Mouse (Mus musculus): ENCODE data around the gene Ctnna2. TPM values are rescaled to one million over a fixed set of nuclear protein-coding genes. Genes with fewer than 3 reads are reported as not detected.

Gene Ctnna2
- total and polyA plus RNA-seq, 3 experiments = 0.11 TPM; not detected in 2

DNA sequence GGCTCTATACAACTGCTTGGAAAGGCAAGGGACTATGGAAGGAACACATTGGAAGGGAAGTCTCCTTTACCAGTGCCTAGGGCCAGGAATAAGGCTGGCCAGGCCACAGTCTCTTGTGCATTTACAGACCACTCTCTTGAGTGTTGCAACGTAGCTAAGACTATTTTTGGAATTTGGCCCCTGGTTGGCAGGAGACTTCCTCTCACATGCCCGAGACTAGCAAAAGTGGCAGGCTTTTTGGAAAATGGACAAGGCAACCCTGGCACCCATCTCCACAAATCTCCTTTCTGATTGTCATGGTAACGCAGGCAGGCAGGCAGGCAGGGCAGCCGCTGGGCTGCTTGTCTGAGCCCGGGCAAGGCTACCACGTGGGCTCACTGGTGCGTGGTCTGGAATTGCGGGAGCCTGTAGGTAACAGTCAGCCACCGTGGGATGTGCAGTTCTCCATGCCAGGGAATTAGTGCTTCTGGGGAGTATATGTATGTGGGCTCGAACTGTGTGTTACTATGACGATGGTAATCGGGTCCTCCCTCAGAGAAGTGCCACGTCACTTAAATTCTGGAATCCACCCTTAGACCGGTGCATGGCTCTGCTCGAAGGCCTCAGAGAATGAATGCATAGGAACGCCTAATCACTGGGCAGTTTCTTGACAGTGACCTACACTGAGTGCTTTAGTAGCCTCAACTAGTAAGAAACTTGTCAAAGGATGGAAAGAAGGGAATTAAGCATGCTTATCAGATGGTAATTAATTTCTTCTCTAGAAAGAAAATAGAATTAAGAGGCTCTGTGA, 756.5 kb downstream of the Ctnna2 start:
- no peaks in the 10 kb centered on the region for H3K36me3 ChIP-seq (replicated peaks)
- no peaks in the 10 kb centered on the region for H3K27me3 ChIP-seq (ENCODE audit: insufficient read depth, low read length)
- peaks cover 10% of the 10 kb centered on the region for H3K9me3 ChIP-seq (replicated peaks)
- DNase-seq (ENCODE audit: low spot score) = no peak
- no peak overlapping the region for H3K4me3 ChIP-seq (ENCODE audit: low read depth, low read length)
- TF ChIP-seq POLR2AphosphoS5 (IDR thresholded peaks at IDR 0.05; ENCODE audit: insufficient replicate concordance, low read depth, low read length) = no peak
- TF ChIP-seq TAL1 (conservative IDR thresholded peaks at IDR 0.05; ENCODE audit: low read depth, low read length) = no peak
- no peak for TF ChIP-seq CTCF (IDR thresholded peaks at IDR 0.05; ENCODE audit: low read depth, low read length)
- TF ChIP-seq GATA2 (IDR thresholded peaks at IDR 0.05; ENCODE audit: borderline replicate concordance, low read depth, low read length) = no peak
- no peak for TF ChIP-seq GATA1 (IDR thresholded peaks at IDR 0.05; ENCODE audit: borderline replicate concordance, low read length)
- no peak for ATAC-seq (ENCODE audit: extremely low read depth, insufficient number of reproducible peaks, low FRiP score, poor library complexity, severe bottlenecking)
- no peaks in the 10 kb centered on the region for H3K4me1 ChIP-seq (ENCODE audit: insufficient read depth, low read depth, low read length)

DNA sequence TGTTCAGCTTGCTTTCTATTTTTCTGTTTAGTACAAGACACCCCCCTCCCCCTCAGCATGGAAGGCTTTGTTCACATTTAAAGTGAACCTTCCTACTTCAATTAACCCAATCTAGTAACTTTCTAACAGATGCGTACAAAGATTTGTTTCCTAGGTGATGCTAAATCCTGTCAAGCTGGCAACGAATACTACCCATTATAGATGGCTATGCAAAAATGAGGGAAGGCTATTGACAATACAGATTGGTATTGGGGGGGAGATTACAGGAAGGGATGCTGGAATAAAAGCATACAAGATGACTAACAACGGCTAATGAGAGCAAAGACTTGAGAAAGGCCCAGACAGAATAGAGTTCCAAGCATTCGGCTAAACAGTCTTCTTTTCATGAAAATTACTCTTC, 758.7 kb downstream of the Ctnna2 start:
- ATAC-seq (ENCODE audit: extremely low read depth, insufficient number of reproducible peaks, low FRiP score, poor library complexity, severe bottlenecking) (no peak), DNase-seq (ENCODE audit: low spot score) (no peak)
- TF ChIP-seq GATA2 (IDR thresholded peaks at IDR 0.05; ENCODE audit: borderline replicate concordance, low read depth, low read length) (no peak), POLR2AphosphoS5 (IDR thresholded peaks at IDR 0.05; ENCODE audit: insufficient replicate concordance, low read depth, low read length) (no peak), CTCF (IDR thresholded peaks at IDR 0.05; ENCODE audit: low read depth, low read length) (no peak), GATA1 (IDR thresholded peaks at IDR 0.05; ENCODE audit: borderline replicate concordance, low read length) (no peak), TAL1 (conservative IDR thresholded peaks at IDR 0.05; ENCODE audit: low read depth, low read length) (no peak)
- peaks cover 15% of the 10 kb centered on the region for H3K9me3 ChIP-seq (replicated peaks)
- no peak overlapping the region for H3K4me3 ChIP-seq (ENCODE audit: low read depth, low read length)
- no peaks in the 10 kb centered on the region for H3K27me3 ChIP-seq (ENCODE audit: insufficient read depth, low read length)
- no peaks in the 10 kb centered on the region for H3K36me3 ChIP-seq (replicated peaks)
- no peaks in the 10 kb centered on the region for H3K4me1 ChIP-seq (ENCODE audit: insufficient read depth, low read depth, low read length)

DNA sequence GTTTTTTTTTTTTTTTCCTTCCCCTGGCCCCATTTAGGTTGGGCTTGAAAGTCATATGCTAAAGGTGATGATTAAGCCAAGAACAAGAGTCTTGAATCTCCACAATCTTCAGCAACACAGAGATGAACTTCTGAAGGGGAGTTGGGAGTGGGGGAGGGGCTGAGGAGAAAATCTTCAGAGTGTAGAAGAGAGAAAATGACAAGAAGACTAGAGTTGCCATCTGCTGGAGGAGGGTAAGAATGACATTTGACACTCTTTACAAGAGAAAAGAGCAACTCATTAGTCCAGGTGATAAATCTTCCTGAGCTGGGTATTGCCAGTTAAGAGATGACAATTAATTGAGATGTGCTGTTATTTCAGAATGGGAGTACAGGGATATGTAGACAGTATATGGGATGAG, 760.6 kb downstream of the Ctnna2 start:
- peaks cover 15% of the 10 kb centered on the region for H3K9me3 ChIP-seq (replicated peaks)
- H3K4me3 ChIP-seq (ENCODE audit: low read depth, low read length) = no peak overlapping the region
- no peaks in the 10 kb centered on the region for H3K36me3 ChIP-seq (replicated peaks)
- no peak for TF ChIP-seq TAL1 (conservative IDR thresholded peaks at IDR 0.05; ENCODE audit: low read depth, low read length)
- no peak for TF ChIP-seq POLR2AphosphoS5 (IDR thresholded peaks at IDR 0.05; ENCODE audit: insufficient replicate concordance, low read depth, low read length)
- no peak for TF ChIP-seq GATA1 (IDR thresholded peaks at IDR 0.05; ENCODE audit: borderline replicate concordance, low read length)
- no peak for TF ChIP-seq CTCF (IDR thresholded peaks at IDR 0.05; ENCODE audit: low read depth, low read length)
- TF ChIP-seq GATA2 (IDR thresholded peaks at IDR 0.05; ENCODE audit: borderline replicate concordance, low read depth, low read length) = no peak
- DNase-seq (ENCODE audit: low spot score) = no peak
- no peaks in the 10 kb centered on the region for H3K4me1 ChIP-seq (ENCODE audit: insufficient read depth, low read depth, low read length)
- ATAC-seq (ENCODE audit: extremely low read depth, insufficient number of reproducible peaks, low FRiP score, poor library complexity, severe bottlenecking) = no peak
- H3K27me3 ChIP-seq (ENCODE audit: insufficient read depth, low read length) = no peaks in the 10 kb centered on the region

DNA sequence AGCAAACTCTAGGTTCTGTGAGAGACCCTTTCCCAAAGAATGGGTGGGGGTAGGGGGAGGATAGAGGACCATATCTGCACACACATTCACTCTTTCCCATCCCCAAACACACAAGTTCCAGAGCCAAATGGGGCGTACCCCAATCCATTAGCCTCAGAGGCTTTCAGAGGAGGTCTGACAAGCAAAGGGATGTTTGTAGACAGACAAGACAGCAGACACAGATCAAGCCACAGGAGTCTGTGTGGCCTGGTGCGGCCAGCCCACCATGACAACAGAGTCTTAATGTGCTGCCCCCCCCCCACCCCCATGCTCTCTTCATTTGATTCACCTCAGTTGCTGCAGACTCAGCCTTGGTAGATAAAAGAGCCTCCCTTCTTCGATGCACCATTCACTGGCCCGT, 764.2 kb downstream of the Ctnna2 start:
- ATAC-seq (ENCODE audit: extremely low read depth, insufficient number of reproducible peaks, low FRiP score, poor library complexity, severe bottlenecking) (no peak), DNase-seq (ENCODE audit: low spot score) (no peak)
- H3K36me3 ChIP-seq (replicated peaks) = no peaks in the 10 kb centered on the region
- no peaks in the 10 kb centered on the region for H3K27me3 ChIP-seq (ENCODE audit: insufficient read depth, low read length)
- peaks cover 5% of the 10 kb centered on the region for H3K9me3 ChIP-seq (replicated peaks)
- TF ChIP-seq TAL1 (conservative IDR thresholded peaks at IDR 0.05; ENCODE audit: low read depth, low read length) (no peak), POLR2AphosphoS5 (IDR thresholded peaks at IDR 0.05; ENCODE audit: insufficient replicate concordance, low read depth, low read length) (no peak), GATA1 (IDR thresholded peaks at IDR 0.05; ENCODE audit: borderline replicate concordance, low read length) (no peak), CTCF (IDR thresholded peaks at IDR 0.05; ENCODE audit: low read depth, low read length) (no peak), GATA2 (IDR thresholded peaks at IDR 0.05; ENCODE audit: borderline replicate concordance, low read depth, low read length) (no peak)
- no peak overlapping the region for H3K4me3 ChIP-seq (ENCODE audit: low read depth, low read length)
- no peaks in the 10 kb centered on the region for H3K4me1 ChIP-seq (ENCODE audit: insufficient read depth, low read depth, low read length)

DNA sequence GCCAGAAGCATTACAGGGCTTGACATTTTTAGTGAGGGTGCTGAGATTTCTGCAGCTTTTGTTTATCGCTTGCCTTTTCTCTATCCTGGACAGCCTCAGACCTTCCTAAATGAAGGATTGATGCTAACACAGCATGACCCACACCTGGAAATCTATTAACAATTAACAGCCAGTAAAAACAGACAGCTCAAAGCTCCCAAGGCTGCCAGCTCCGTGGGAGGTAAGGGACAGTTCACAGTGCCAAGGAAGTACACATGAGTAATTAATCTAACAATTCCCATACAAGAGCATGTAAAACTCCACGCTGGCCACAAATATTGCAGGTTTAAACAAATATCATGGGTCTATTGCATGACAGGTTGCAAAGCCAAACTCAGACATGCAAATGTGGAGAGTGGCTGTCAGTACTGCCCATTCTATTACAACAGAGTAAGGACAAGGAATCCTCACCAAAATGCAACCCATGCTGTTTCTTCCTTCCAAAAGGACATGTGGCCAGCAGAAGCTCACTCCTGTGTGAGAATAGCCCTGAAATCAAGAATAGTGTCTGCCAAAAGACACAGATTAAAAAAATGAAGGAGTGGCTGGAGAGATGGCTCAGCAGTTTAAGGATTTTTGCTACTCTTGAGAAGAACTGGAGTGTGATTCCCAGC, 765.6 kb downstream of the Ctnna2 start:
- DNase-seq (ENCODE audit: low spot score) = no peak
- Histone ChIP-seq H3K36me3 (replicated peaks) (no peaks in the 10 kb centered on the region), H3K4me1 (ENCODE audit: insufficient read depth, low read depth, low read length) (no peaks in the 10 kb centered on the region), H3K9me3 (replicated peaks) (peaks cover 5% of the 10 kb centered on the region), H3K27me3 (ENCODE audit: insufficient read depth, low read length) (no peaks in the 10 kb centered on the region), H3K4me3 (ENCODE audit: low read depth, low read length) (no peak overlapping the region)
- ATAC-seq (ENCODE audit: extremely low read depth, insufficient number of reproducible peaks, low FRiP score, poor library complexity, severe bottlenecking) = no peak
- TF ChIP-seq POLR2AphosphoS5 (IDR thresholded peaks at IDR 0.05; ENCODE audit: insufficient replicate concordance, low read depth, low read length) = no peak
- TF ChIP-seq GATA2 (IDR thresholded peaks at IDR 0.05; ENCODE audit: borderline replicate concordance, low read depth, low read length) = no peak

DNA sequence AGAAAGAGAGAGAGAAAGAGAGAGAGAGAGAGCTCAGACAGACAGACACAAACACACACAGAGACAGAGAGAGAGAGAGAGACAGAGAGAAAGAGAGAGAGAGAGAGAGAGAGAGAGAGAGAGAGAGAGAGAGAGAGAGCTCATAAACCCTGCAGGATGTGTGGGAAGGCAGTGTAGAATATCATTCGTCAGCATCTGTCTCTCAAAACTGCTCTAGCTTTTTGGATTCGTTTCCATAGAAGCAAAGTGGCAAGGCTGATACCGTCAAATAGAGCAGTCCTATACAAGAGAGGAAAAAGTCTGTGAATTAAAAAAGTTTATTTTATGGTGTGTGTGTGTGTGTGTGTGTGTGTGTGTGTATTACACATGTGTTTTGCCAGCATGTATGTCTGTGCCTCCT, 769.6 kb downstream of the Ctnna2 start:
- TF ChIP-seq GATA2 (IDR thresholded peaks at IDR 0.05; ENCODE audit: borderline replicate concordance, low read depth, low read length) (no peak), GATA1 (IDR thresholded peaks at IDR 0.05; ENCODE audit: borderline replicate concordance, low read length) (no peak), POLR2AphosphoS5 (IDR thresholded peaks at IDR 0.05; ENCODE audit: insufficient replicate concordance, low read depth, low read length) (no peak), CTCF (IDR thresholded peaks at IDR 0.05; ENCODE audit: low read depth, low read length) (no peak), TAL1 (conservative IDR thresholded peaks at IDR 0.05; ENCODE audit: low read depth, low read length) (no peak)
- DNase-seq (ENCODE audit: low spot score) = no peak
- H3K36me3 ChIP-seq (replicated peaks) = no peaks in the 10 kb centered on the region
- H3K9me3 ChIP-seq (replicated peaks) = peaks cover 5% of the 10 kb centered on the region
- H3K4me1 ChIP-seq (ENCODE audit: insufficient read depth, low read depth, low read length) = no peaks in the 10 kb centered on the region
- no peak overlapping the region for H3K4me3 ChIP-seq (ENCODE audit: low read depth, low read length)
- ATAC-seq (ENCODE audit: extremely low read depth, insufficient number of reproducible peaks, low FRiP score, poor library complexity, severe bottlenecking) = no peak
- H3K27me3 ChIP-seq (ENCODE audit: insufficient read depth, low read length) = no peaks in the 10 kb centered on the region
